Mouse (Mus musculus) thymus, adult 18-20 months (tissue): ENCODE data around the gene Hibadh.

ENCODE experiments used
- DNase-seq, 2 experiments: peaks; one replicate each; pipeline ENCODE4 v3.0.0; 2022; ENCODE audit warnings: mixed read lengths in 2 of 2

The Hibadh gene

DNA sequence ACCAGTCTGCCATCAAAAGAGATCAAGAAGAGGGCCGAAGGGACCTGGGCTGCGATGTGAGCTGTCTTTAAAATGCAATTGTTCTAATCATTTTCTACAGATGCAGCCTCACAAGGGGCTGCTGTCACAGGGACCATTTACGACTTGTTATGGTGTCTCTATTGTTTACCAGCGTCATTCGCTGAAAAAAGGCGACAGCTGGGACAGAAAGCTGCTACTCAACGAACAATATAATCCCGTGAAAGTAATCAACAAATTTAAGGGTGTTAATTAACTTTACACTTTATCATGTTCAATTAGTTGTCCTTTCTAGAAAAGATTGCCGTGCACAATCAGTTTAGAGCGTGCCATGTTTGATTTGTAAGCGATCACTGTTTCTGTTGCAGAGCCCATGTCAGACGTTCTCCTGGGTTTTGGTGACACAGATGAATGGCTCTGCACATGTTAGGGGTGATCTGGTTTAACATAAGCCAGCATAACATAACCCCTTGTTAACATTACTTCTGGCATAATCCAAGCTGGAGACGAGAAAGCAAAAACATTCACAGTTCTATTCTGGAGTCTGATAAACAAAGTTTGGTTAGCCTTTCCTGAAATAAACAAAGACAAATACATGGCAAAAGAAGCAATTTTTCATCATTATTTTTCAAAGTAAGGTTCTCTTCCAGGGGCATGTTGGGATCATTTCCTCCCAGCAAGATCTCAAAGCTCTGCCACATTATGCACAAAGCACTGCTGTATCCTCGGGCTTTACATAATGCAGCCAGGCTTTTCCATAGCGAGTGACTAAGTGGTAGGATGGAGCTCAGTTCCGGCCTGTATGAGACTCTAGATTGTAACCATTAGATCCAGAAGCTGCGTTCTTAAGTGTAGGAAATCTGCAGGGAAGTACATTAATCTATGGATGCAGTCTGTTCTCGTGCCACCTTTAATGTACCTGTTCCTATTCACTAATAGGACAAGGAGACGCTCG is 72.6 kb downstream of the Hibadh start:
- no peak for DNase-seq

DNA sequence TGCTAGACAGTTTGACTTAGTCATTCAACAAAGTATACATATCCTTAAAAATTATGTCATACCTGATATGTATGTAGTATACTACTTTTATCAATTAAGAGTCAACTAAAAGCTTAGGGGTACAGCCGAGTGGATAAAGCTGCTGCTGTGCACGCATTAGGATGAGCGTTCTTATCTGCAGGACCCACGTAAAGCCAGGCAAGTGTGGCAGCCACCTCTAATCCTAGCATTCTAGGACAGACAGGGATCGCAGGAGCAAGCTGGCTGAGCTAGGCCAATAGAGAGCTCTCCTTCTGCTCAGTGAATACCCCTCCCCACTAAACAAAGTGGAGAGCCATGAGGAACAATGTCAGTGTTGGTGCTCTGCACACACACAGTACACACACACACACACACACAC is 75.0 kb downstream of the Hibadh start:
- no peak for DNase-seq

DNA sequence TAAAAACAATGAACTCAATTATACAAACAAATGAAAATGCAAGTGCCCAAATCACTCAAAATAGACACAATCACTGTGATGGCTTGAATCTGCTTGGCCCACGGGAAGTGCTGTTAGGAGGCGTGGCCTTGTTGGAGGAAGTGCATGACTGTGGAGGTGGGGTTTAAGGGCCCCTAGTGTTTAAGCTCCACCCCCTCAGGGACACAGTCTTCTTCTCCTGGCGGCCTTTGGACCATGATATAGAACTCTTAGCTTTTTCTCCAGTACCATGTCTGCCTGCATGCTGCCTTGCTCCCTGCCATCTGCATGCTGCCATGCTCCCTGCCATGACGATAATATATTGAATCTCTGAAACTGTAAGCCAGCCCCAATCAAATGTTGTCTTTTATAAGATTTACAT is 77.2 kb downstream of the Hibadh start:
- no peak for DNase-seq

DNA sequence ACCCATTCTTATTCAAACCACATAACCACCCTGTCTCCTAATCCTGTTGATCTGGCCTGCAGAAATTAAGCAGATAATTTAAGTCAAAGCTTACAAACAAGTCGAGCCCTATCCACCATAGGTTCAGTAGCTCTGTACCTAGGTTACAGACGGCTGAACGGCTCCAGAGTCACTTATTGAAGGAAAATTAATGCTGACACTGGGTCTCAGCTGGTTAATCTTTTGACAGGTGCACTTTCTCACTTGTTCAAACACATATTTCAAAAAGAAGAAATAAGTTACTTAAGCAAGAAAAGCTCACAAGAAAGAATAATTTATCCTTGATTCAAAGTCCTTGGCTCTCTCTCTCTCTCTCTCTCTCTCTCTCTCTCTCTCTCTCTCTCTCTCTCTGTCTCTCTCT is 81.1 kb downstream of the Hibadh start:
- DNase-seq, result no peak

DNA sequence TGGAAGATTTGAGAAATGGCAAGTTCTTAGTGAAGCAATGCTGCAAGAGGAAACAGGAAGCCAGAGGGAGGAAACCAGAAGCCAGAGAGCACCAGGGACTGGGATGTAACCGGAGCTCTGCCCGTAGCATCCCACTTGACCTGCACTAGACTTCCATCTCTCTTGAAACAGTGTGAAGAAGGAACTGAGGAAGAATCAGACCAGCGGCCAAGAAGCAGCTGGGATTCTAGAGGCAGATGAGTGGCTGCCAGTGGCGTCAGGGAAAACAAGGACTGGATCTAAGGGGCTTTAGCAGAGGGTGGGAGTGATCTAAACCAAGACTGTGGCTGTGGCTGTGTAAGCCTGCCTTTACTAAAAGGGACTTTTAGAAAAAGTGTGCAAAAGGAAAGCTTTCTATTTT is 95.8 kb downstream of the Hibadh start:
- DNase-seq, result no peak

DNA sequence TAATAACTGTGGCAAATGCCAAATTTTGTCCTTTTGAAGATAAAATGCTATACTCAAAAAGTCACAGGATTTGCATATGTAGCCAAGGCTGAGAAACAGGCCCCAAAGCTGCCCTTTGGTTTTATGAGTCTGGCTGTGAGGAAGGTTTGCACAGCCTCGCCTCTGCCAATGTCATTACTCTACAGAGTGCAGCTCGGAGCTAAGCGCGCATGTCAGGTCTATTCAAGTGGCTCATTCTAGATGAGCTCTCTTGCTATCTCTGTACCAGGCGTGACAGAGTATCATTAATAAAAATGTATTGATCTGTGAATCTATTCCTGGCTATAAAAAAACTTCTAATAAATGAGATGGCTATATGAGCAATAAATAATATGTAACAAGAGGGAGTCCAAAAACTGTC is 97.7 kb downstream of the Hibadh start:
- no peak for DNase-seq

DNA sequence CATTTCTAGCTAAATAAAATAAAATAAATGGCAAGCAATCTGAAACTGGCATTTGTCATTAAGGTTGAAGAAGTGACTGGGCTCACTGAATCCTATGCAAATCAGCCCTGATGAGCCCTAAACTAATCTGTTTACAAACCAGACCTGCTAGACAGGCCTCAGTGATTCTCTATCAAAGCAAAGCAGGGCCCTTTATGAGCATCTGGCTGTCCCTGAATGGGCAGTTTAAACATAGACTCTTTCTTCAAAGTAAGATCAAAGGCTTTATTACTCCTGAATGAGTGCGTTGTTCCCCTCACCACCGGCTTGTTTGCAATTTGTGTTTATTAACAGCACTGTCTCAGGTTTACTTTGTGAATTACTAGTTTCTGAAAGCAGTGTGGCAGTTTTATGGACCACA is 100.3 kb downstream of the Hibadh start:
- DNase-seq, result no peak

DNA sequence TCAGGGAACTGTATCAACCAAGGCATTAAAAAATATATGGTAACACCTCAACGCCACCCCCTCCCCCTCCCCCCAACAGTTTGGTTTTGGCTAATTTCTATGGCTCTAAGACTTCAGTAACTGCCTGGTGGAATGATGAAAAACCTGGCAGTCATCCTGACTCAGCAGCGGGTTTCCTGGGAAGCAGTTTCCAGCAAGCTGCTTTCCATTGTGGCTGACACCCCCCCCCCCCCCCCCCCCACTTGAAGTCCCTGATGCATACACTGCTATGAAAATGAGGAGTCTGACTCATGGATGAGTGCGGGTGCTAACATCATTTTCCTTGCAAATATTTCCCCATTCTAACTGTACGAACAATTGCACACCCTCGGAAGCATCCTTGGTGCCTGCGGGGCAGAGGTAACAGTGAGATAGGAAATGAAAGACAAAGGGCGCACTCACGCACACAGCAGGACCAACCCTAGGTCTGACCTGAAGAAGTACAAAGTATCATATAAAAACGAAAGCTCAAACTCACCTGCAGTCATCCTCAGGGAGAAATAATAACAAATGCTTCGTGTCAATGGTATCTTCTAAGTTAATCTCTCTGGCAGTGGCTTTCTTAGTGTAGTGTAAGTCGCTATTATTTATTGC is 105.0 kb downstream of the Hibadh start:
- no peak for DNase-seq

DNA sequence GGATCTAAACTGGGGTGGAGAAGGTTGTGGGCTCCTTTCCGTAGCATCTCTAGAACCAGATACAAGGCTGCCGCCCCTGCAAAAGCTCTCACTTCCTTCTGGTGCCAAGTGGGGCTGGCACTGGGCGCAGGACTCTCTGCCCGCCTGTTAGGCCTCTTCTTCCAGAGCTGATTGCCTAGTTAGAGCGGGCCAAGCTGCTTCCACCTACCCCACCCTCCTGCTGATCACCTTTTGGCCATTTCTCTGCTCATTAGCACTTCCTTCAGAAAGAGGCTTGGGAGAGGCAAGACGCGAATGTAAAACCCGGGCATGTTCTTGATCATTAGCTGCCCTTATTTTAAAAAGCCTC is 108.1 kb downstream of the Hibadh start:
- DNase-seq, result no peak

DNA sequence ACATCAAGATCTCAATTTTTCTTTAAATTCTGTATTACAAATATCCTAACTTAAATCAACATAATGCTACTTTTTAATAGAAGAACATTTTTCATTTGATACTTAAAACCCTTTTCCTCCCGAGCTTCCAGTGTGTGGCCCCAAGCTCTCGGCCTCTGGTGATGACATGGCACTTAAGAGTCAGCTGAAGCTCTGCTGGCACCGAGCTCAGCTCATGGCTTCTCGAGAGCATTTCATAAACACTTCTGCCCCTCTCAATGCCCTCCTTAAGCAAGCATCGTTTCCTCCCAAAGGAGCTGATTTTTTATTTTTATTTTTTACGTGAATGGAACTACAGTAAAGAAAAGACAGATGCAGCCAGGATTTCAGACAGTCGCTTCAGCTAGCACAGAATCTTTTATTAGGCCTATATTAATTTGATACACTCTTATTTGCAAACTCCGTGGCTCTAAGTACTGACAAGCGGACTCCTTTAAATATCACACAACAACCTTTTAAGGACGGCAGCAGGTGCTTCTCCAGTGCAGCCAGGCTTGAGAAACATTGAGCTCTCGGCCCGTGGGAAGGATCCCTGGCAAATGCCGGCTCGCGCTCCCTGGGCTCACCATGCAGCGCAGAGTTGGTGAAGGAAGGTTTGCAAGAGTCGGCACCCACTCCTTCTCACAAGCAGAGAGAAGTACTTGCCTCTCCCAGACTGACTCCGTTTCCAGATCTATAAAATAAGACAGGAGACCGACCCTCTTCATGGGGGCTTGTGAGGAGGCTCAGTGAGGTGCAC is 108.6 kb downstream of the Hibadh start:
- no peak for DNase-seq

DNA sequence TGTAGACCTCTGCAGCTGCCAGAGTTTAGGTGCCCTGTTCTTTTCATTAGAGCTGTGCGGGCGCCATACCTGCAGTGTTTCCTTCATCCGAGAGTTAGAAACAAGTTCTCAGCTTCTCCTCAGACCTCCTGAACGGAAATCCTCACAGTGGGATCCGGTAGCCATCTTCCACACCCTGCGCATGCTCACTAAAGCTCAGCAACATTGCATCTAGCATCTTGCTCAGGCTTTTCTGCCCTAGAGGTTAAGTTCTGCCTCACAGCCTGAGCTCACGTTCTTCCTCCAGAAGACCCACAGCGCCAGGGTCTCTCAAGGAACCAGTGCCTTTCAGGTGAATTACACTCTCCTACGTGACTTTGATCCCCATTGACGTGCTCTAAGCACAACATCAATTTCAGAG is 109.3 kb downstream of the Hibadh start:
- no peak for DNase-seq

DNA sequence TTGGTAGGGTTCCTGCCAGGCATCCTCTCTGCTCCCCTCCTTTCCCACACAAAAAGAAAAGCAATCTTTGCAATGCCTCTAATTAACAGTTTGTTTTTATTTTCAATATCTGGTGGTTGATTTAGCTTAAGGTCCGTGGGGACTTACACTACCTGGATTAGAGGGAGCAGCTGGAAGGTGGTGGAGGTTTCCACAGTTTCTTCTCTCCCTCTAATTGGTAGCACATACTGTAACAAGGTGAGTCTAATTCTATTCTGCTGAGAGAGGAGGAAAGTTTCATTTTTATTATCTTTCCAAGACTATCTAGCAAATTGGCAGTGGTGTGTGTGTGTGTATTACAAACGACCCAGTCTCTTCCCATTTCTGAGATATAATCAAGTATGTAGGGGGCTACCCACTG is 116.0 kb downstream of the Hibadh start:
- DNase-seq, result no peak

DNA sequence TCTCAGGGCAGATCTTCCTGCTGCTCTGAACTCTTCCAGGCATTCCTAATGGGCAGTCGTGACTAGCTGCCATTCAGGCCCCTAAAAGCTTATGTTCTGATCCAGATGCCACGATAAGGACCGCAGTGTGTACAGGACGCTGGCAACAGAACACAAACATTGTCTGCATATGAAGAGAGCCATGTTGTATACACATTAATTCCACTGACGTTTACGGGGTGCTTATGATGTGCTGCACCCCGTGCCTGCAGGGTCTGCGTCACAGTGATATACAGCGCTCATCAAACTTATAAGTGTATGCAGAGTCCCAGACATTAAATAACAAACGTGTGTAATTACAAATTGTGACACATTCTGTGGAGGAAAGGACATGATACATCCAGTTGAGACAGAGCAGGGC is 121.5 kb downstream of the Hibadh start:
- DNase-seq, result no peak

DNA sequence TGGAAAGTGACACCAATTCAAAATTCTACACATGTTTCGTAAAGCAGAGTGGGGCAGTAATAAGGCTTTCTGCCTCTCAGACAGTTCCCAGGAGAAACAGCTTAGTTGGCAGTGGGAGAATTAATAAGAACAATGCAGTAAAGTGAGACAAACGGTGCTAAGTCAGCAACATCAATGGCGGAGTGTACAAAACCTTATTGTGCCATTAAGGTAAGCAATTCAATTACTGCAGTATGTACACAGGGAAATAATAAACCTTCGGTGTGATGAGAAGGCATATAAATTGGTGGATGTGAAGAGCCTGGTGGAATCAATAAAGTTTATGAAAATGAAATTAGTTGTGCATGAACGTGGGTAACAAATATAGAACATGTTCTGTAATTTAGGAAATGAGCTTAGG is 122.9 kb downstream of the Hibadh start:
- no peak for DNase-seq

DNA sequence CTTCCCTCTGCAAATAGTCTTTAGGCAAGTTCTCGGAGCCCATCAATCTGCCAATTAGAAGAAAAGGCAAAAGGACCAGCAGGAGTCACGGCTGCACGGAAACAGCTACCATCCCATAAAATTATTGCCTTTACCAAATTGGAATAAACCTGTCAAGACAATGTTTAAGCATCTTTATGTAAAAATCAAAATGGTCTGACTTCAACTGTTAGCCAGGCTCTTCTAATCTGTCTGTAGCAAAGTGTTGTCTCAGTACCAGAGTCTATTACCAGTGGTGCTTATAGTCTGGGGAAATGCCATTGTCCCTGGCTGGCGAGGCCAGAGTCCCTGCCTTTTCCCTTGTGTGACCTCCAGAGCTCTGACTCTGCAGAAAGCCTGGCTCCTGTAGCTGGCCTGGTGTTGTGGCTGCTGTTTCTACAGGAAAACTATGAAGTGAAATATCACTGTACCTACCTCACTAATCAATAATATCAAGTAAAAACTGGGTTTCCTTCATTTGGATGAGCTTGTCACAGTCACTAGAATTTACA is 126.2 kb downstream of the Hibadh start:
- no peak for DNase-seq

DNA sequence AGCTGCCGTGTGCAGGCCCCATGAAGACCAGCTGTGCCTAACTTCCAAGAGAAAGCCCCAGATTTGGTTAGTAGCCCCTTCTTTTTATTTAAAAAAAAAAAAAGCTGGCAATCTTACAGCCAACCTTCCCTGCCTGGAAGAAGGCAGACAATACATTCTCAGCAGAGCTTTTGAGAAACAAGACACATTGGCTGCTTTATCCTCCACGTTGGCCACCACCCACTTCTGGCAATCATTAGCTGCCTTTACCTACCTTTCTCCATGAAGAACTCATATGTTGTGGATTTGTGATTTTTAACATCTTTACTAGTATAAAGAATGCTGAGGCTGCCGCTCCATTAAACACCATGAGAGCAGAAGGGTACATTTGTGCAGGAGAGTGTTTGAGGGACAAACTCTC is 131.4 kb downstream of the Hibadh start:
- DNase-seq, result no peak

DNA sequence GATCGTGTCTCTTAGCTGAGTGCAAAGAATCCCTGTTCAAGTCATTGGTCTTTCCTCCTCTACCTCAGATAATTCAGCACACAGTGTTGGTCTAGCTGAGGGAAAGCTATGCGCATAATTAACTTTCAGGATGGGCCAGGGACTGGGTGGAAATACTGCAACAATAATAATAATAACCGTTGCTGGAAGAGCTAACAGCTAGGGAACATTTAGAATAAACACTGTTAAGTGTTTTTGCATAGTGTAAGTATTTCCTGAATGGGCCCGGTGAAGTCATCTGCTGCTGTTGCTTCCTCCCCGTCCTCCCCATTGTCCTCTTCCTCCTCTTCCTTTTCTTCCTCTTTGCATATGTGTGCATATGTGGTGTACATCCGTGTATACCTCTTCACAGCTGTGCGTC is 132.2 kb downstream of the Hibadh start:
- DNase-seq, result no peak

DNA sequence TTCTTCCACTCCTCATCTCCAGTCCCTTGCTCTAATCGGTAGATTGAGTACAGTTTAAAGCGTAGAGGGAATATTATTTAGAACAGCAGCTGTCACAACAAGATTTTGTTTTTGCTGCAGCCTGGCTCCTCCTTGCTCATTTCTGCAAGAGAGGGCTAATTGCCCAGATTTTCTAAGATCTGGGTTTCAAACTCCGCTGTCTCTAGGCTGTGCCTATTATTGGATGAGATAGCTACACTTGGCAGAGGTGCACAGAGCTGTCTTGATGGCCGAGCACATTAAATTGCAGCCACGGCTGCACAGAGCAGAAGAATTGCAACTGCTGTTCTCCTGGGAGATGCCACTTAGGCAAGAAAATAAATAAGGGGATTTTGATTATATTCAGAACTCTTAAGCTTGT is 133.0 kb downstream of the Hibadh start:
- no peak for DNase-seq

DNA sequence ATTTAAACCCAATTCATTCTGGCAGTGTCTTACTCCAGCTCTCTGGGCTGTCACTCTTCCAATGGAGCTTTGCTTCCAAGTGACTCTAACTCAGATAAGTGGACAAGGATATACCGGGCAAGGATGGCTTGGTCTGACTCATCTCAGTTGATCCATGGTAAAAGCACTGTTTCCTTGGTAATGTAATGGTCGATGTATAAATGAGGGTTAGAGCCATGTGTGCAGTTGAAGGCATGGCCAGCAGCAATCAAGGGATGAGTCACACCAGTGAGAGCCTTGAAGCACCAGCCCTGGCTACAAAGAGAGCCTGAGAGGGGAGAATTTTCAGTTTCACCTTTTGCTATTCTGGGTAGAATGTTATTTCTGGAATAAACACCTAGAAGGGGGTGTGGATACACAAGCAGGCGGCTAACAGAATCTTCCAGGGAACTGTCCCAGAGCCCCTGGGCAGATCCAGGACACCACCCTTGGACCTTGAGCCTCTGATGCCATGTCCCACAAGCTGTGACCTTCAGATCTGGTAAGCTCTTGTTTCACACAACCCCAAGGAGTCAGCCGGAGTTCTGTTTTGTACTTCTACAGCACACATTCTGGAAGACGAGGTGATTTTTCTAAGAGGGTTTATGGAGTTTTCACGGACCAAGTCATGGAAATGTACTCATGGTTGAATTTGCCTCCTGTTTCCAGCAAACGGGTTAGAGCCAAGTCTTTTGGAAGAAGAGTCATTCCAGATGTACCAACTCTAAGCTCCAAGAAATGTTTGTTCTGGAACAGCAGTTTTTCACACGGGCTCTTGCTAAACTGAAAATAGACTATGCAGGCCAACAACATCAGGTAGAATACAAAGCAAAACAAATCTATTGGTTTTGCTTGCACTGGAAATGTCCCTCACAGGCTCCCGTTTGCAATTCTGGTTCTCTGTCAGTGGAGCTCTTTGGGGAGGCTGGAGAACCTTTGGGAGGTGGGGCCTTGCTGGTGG is 134.1 kb downstream of the Hibadh start:
- no peak for DNase-seq

DNA sequence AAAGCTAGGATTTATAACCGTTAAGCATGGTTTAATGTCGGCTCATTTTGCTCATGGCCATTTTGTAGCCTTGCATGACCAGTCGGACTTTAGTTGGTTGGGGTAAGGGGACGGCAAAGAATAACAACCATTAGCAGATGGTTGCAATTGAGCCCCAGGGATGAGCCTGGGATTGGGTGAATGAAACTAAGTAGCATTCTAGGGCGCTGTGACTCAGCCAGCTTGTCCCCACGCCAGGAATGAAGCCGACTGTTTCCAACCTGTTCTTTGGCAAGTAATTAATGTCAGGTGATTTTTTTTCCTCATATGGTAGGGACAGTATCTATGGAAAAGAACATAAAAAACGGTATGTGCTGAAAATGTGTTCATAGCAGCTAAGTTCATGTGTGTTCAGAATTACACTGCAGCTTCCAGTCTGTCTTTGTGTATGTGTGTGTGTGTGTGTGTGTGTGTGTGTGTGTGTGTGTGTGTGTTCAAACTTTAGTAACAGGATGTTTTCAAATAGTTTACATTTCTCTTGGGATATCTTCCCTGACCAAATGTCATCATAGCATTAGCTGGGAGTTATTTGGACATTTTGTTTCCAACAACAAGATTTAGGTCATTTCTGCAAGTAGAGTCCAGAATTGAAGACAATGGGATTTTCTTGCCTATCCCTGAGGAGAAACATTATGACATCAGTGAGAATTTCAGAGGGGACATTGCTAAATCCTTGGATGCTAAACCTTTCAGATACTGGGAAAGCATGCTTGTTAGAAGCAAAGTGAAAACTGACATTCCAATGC is 135.3 kb downstream of the Hibadh start:
- no peak for DNase-seq

DNA sequence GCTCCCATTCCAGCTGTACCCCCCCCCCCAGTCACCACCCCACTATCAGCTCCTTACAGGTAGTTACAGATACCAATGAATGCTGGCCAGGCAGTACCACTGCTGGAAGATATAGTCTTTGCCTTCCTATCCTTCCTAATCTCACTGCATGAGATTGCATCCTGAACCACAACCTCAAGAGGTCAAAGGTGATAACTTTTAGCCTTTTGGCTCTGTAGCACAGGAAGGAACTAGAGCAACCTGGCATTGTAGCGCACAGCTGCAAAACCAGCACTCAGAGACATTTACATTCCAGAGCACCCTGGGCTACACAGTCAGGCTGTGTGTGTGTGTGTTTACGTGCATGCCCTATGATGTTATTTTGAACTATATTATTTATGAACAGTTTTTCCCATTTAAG is 137.2 kb downstream of the Hibadh start:
- DNase-seq, result no peak
